Mouse (Mus musculus): ENCODE measurements around the gene Slc25a22. TPM values are rescaled to one million over a fixed set of nuclear protein-coding genes. Genes with fewer than 3 reads are reported as not detected.
A peak's percentile ranks its signal among the peaks of the same experiment; 100 is the strongest.
"Not testable (repeated sequence)": the region's sequence is repeated elsewhere in the genome, so short reads cannot be mapped to it uniquely, and the experiment has no call there.

The Slc25a22 gene
- total RNA-seq, 4 experiments from 2014 or later = 295 to 343 (median 318) TPM

DNA sequence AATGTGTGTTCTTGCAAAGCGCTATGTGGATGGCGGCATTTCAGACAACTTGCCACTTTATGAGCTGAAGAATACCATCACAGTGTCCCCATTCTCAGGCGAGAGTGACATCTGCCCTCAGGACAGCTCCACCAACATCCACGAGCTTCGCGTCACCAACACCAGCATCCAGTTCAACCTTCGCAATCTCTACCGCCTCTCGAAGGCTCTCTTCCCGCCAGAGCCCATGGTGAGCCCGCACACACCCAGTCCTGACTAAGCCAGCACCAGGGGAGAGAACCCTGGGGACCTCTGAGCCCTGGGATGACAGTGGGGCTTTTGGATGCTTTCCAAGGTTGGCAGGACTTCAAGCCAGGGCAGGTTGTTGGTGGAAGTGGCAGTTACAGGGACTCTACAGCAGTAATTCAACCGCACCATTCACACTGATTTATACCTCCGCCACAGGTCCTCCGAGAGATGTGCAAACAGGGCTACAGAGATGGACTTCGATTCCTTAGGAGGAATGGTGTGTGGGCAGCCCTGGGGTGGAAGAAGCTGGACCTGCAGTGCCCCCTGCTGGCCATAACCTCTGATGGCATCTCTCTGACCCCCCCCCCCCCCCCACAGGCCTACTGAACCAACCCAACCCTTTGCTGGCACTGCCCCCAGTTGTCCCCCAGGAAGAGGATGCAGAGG lies 20.4 kb upstream of the Slc25a22 start:
- no peak for DNase-seq (ENCODE audit: low spot score in 2 of 2)

DNA sequence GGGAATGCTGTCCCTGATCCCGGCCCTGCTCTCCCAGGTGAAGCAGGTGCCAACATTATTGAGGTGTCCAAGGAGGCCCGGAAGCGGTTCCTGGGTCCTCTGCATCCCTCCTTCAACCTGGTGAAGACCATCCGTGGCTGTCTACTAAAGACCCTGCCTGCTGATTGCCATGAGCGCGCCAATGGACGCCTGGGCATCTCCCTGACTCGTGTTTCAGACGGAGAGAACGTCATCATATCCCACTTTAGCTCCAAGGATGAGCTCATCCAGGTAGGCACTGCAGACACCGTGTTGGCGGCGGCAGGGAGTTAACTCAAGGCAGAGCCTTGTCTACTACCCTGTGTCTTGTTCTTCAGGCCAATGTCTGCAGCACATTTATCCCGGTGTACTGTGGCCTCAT lies 19.5 kb upstream of the Slc25a22 start:
- no peak for DNase-seq (ENCODE audit: low spot score in 2 of 2)

DNA sequence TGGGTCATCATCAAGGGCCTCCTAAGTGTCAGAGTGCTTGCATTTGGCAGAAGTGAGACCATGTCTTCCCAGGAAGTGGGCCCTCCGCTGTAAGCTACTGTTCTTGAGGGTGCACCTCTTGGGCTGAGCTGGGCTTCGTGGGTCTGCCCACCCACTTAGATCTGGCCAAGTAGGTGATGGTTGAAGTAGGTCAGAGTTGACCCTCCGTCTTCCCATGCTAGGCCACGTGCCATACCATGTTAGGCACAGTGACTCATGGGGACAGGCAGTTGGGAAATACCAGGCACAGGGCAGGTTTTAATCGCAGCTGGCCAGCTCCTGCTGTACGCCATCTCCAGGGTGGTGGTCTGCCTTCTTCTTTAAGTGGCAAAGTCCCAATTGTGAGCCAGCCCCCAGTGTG lies 19.0 kb upstream of the Slc25a22 start:
- no peak for DNase-seq (ENCODE audit: low spot score in 2 of 2)

DNA sequence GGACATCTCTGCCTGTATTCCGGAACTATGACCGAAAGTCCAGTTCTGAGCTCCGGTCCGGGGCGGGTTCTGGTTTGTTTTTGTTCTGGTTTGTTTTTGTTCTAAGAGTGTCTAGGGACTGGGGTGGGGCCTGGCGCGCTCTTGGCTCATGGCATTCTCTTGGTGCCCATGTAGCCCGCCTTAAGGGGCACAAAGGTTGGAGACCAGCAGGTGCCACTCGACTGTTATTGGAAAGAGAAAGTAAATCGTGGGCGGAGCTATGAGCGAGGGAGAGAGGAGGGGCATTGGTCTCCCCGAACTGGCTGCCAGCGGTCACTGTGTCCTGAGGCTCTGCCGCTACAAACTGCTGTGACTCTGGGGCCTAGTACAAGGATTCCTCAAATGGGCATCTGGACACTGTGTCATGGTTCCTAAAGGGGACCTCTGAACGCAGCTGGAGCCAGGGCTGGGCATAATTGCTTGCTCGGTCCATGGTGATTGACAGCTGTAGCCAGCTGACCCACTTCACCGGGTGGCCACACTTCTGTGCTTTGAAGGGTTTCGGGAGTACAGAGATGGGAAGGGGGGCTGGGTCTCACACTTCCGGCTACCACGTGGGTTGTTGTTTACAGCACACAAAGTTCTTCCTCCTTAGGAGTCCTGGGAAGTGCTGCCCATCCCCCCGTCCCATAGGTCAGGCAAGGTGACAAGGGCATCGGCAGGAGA lies 18.1 kb upstream of the Slc25a22 start:
- no peak for DNase-seq (ENCODE audit: low spot score in 2 of 2)

DNA sequence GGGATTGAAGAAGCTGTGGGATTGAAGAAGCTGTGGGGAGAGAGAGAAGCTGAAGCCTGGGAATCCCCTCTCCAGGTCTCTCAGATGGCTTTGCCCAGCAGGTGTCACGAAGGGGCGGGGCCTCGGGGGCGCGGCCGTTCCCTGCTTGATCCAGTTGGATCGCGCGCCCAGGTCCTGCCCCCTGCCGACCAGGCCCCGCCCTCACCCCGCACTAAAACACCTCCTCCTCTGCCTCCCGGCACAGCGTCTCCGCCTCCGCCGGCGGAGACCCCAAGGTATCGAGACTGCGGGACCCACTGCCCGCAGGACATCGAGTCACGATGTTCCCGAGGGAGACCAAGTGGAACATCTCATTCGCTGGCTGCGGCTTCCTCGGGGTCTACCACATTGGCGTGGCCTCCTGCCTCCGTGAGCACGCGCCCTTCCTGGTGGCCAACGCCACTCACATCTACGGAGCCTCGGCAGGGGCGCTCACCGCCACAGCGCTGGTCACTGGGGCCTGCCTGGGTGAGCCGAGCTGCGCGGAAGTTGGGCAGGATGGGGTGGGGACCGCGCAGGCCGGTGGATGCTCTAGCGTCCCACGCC lies 17.4 kb upstream of the Slc25a22 start, which contains the start of gene Pnpla2:
Gene Pnpla2, plus strand, starts transcription at position 232 of the 585 bp plus-strand sequence.
- peak; percentile 79 to 82 for DNase-seq (ENCODE audit: low spot score in 2 of 2)

DNA sequence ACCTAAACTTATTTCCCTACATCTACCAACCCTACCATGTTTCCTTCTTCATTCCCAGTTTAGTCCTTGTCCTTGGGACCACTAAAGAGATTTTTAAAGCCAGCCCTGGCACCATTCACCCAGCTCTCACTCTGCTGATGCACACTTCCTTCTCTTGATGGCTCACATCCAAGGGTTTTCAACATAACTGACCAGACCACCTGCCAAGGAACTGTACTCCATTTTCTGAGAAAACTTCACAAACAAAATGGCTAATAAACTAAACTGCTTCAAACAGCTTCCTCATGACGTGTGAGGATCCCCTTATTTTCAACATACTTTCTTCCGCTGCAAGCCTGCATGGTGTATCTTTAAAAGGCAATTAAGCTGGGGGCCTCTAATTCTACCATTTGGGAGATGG lies 15.9 kb upstream of the Slc25a22 start:
- no peak for DNase-seq (ENCODE audit: low spot score in 2 of 2)

DNA sequence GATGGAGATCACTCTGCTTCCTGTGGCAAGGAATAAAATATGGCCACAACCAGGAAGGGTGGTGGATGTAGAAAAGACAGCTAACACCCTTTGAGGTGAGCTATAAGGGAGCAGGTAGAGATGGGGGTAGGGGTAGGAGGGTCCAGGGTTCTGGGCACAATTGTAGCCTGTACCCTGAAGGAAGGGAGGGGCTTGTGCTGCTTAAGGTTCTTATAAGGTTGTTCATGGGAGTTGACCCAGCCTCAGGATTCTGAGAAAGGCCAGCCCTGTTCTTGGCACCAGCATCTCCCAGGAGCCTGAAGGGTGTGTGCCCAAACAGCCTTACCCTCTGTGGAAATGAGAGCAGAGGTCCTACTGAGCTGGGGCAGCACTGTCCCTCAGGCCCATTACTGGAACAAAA lies 14.2 kb upstream of the Slc25a22 start:
- no peak for DNase-seq (ENCODE audit: low spot score in 2 of 2)

DNA sequence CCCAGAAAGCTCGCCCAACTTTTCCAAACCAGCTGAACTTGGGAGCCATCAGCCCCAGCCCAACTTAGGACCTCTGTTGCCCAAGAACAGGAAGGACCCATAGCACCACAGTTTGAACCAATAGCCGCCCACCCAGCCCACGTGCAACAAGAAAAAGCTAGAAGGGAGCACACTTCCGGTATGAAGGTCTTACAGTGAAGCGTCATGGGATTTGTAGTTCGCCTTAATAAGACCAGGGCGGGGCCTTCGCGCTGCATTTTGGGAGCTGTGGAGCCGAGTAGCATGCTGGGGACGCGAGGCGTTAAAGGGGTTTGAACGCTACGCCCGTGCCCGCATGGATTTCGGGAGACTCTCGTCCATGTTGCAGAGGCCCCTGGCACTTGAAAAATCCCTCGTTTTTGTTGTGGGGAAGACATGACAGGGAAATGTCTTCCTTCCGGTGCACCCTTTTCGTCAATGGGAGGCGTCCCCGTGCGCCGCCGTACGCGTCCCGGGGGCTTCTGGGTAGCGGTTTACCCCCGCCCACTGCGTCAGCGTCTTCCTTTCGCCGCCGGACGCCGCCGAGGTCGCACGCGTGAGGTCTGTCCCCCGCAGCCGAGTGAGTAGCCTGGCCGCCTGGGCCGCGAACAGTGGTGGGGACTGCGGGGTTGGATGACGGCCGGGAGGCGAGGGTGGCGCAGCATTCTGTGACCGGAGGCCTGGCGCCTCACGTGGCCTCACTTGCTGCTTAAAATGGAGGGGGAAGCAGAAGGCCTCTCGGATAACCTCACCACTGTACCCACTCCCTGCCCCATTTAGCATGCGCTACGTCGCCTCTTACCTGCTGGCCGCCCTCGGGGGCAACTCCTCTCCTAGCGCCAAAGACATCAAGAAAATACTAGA lies 9.7 kb upstream of the Slc25a22 start, which contains the start of gene Rplp2:
Gene Rplp2, plus strand, starts transcription at position 261 of the 882 bp plus-strand sequence.
- peak; percentile 92 to 95 for DNase-seq (ENCODE audit: low spot score in 2 of 2)

DNA sequence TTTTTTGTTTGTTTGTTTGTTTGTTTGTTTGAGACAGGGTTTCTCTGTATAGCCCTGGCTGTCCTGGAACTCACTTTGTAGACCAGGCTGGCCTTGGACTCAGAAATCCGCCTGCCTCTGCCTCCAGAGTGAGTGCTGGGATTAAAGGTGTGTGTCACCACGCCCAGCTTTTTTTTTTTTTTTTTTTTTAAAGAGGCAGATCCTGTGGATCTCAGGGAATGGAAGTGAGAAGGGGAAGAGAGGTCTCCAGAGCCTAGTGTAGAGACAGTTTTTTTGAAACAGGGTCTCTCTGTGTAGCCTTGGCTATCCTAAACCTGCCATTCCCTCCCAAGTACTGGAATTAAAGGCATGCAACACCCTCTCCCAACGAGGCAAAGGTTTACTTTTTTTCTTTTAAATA lies 8.7 kb upstream of the Slc25a22 start:
- DNase-seq (ENCODE audit: low spot score in 2 of 2) = not testable (repeated sequence)

DNA sequence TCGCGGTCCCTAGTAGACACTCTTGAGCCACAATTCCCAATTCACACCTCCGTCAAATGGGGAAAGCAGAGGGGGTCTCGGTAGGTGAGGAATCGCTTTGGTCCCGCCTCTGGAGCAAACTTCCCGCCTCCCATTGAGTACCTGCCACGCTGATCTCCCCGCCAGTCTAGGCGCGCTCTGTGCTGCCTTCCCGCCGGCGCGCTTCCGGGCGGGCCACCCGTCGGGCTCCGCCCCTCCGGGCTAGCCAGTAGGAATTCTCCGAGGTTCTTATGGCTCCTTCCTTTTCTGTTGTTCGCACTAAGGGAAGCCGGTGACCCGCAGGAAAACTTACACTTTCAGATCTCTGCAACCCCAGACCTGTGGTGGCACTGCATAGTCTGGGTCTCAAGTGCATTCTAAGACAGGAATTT lies 6.1 kb upstream of the Slc25a22 start, which contains the start of gene Pidd1:
Gene Pidd1, minus strand, starts transcription at position 198 of the 410 bp plus-strand sequence.
- DNase-seq (ENCODE audit: low spot score in 2 of 2) = no peak

DNA sequence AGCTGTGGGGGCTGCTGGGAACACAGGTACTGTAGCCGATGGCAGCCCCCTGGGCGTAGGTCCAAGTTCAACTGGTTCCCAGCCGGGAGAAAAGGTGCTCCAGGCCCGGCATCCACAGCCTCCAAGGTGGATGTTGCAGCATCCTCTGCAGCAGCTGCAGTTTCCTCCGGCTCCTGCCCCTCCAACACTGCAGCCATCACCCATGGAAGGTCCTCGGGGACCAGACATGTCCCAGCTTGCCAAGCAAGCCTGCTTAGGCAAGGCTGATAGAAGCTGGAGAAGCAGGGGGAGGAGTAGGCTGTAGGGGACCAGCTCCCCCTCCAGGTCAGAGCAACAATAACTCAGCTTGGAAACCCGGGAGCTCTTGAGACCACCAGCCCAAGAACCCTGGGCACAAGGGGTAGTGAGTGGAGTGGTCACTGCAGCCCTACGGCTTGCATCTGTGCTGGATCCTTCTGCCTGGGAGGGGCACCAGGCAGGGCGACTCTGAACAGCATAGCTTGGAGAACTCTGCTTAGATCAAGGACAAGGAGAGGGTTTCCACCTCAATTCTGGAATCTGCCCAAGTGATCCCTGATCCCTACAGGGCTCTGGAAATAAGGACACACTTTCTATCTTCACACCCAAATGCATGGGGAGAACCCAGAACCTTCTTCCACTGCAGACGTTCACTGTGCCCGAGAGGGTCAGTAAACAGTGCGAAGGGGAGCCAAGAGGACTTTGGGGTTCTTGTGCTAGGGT lies 5.6 kb upstream of the Slc25a22 start:
- DNase-seq (ENCODE audit: low spot score in 2 of 2) = no peak

DNA sequence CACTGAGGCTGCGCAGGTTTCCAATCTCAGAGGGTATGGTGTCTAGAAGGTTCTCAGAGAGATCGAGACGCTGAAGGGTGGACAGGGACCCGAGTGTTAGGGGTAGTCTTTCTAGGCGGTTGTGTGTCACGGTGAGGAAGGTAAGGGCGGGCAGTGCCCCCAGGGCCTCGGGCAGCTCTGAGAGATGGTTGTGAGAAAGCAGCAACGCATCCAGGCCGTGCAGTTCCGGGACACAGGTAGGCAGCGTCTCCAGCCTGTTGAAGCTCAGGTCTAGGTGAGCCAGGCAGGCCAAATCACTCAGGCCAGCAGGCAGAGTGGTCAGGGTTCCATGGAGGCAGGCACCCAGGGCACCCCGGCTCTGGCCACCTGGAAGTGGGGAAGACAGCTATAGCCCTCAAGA lies 4.5 kb upstream of the Slc25a22 start:
- no peak for DNase-seq (ENCODE audit: low spot score in 2 of 2)

DNA sequence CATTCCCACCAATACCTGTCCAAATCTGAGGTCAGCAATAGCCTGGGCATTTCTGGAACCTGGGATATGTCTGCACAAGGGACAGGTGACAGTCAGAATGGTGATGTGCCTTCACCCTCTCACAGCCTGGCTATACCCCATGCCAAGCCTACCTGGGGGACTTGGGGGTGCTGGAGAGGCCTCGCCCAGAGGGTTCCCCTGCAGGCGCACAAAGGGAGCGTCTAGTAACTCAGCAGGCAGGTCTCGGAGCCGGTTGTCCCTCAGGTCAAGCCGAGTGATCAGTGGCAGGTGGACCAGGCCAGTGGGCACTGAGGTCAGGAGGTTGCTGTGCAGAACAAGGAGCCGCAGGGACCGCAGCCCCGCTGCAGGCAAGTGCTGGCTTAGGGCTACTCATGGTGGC lies 3.8 kb upstream of the Slc25a22 start:
- no peak for DNase-seq (ENCODE audit: low spot score in 2 of 2)

DNA sequence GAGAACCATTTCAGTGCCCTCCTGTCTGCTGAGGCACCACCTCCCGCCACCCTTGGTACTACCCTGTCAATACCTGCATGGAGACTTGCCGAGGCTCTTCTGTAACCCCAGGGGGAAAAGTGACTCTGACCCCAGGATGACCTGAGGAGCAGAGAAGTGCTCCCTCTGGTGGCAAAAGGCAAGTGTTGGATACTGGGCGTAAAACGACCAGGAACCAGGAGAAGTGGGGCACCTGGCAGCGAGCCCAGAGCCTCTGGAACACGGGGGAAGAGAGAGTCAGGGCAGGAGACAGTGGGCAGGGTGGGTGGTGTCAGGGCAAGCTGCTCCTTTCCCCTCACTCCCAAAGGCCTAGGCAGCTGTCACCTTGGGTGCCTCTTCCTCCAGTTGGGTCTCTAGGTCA lies 2.9 kb upstream of the Slc25a22 start:
- DNase-seq (ENCODE audit: low spot score in 2 of 2) = no peak

DNA sequence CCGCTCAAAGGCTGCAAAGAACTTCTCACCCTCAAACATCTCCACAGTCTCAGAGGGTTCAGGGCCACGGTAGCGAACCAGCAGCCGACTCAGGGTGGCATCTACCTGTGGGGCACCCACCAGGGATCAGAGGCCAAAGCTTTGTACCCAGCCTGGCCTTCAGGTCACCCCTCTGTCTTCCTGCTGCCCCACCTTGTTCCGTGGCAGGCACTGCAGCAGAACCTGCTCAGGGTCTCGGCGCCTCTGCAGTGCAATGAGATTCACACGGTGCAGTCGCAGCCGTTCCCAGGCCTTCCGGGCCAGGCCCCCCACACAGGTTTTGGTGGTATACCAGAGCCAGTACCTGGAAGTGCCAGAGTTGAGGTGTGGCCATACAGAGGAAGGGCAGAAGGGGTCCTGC lies 2.1 kb upstream of the Slc25a22 start:
- DNase-seq (ENCODE audit: low spot score in 2 of 2) = no peak

DNA sequence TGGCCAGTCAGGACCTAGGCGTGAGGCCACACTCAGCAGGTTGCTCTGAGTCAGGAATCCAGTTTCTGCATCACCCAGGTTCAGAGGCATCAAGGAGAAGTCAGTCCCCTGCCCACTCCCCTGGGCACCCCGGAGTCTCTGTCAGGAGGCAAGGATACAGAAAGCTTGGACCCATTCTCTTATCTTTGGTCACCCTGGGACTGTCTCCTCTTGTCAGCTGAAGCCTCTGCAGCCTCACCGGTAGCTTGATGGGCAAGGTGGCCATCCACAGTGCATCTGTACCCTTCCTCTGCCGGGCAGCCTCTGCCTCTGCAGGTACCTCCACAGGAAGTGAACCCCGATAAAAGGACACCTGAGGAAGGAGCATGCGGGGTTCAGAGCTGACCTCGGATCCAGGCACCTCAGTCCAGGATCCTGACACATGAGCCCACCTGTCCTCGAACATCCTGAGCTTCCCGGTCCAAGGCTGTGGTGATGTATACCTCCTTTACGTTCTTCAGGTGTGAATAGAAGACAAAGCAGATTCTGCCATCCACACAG lies 1.5 kb upstream of the Slc25a22 start:
- DNase-seq (ENCODE audit: low spot score in 2 of 2) = no peak

DNA sequence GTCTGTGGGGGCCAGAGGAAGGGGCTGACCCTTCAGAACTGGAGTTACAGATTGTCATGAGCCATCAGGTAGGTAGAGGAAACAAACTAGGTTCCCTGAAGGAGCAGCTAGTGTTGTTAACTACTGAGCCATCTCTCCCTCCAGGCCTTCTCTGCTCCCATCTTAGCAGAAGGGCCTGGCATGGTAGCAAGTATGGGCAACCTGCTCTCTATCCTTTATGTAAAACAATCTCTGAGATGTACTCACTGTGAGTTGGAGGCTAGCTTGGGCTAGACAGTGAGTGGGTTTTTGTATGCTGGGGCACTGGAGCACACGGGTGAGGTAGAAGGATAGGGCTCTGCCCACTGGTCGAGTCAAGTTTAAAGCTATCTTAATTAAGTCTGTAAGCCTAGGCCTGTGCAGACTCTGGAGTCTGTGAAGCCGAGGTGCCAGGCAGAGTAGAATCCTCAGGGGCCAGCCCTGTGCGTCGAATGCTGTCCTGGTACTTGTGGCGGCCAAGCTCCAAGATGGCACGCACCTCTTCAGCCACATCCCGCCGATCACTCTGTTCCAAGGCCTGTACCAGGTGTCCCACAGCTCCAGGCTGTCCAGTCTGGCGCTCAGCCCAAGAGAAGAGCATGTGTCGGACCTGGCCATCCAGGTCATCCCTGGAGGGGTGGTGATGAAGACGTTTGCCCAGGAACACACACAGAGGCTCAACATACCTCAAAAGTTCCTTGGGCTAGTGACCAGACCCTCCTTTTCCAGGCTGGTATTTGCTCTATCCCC lies 693 bp upstream of the Slc25a22 start:
- DNase-seq (ENCODE audit: low spot score in 2 of 2) = no peak

DNA sequence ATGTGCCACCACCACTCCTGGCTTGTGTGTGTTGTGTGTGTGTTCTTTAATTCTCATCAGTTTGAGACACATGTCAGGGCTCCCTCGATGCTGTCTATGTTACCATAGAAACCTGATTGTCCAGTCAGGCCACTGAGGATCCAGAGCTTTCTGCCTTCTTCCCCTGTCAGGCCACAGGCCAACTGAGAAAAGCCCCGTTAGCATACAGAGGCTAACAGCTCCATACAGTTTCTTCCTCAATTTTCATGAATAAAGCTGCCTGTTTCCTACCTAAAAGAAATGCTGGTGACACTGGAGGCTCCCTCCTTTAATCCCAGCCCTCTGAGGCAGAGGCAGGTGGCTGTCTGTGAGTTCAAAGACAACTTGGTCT lies 1.2 kb downstream of the Slc25a22 start:
- DNase-seq (ENCODE audit: low spot score in 2 of 2) = no peak

DNA sequence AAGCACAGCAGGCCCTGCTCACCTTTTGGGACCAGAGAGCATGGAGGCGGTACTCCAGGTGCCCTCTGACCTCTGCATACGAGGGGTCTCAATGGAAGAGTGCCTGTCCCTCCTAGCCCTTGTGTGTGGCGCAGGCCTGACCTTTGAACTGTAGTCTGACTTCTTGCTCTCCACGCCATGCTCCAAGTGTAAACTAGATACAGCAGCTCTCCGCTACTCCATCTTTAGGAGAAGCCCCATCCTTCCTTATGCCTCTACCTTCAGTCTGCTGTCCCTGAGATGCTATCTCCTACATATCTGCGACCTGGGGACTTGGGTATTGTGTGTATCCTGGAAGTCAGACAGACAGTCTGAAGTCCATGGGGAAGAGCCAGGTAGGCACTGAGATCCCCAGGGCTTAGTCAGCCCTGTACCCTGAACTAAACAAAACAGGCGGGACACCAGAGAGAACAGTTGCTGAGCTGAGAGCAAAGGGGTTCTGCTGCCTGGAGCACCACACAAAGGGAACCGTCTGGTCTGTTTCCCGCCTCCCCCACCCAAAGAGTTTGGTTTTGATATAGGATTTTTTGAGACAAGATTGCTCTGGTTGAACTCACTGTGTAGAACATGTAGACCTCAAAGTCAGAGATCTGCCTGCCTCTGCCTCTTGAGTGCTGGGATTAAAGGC lies 1.7 kb downstream of the Slc25a22 start:
- no peak for DNase-seq (ENCODE audit: low spot score in 2 of 2)
